Mouse (Mus musculus) lung, postnatal 0 days (tissue): ENCODE results near the gene P2ry2.

Experiments
- CTCF ChIP-seq: IDR thresholded peaks from 2 replicates; pipeline ENCODE4 v1.5.1; 2016; ENCODE audit warnings: antibody characterized with exemption, mild to moderate bottlenecking
- EP300 ChIP-seq: IDR thresholded peaks from 2 replicates; pipeline ENCODE4 v1.6.1; 2016; ENCODE audit warnings: antibody characterized with exemption, mild to moderate bottlenecking, control low read depth

DNA sequence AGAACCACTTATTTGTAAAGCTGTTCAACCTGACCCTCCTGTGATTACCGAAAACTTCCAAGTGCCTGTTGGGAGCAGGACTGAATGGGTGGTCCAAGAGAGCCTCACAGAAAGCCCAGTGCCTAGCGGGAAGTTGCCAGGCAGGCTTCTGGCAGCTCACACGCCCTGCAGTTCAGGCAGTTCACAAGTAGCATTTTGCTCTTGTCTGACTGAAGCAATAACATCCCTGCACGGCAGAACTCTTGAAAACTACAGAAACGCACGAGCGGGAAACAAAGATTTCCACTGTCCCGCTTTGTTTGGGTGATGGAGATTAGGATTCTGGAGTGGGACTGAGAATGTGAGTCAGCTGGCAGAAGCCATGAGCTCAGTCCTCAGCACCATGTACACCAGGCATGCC, 18.6 kb upstream of the P2ry2 start:
- TF ChIP-seq EP300, result no peak
- TF ChIP-seq CTCF, result no peak
